Mouse (Mus musculus): ENCODE measurements at regions not wholly inside any gene's neighbourhood (a gene's known extent, or its start where the extent isn't known, plus 50 kb on each side); places are given as distances from the start of the nearest gene placed in this dataset.

GRCm38 (mm10) chr7:133400691-133401090 is 201.3 kb downstream of the Tex36 start:
- intact Hi-C loops (cut with DNase I) = no loop called here
- DNase-seq (ENCODE audit: low spot score in 2 of 2) = no peak

- no peak for DNase-seq (ENCODE audit: low spot score in 2 of 2)
- intact Hi-C loops (cut with DNase I) = no loop called here
Observed at GRCm38 (mm10) chr7:133388716-133389115, 213.2 kb downstream of the Tex36 start.

DNA sequence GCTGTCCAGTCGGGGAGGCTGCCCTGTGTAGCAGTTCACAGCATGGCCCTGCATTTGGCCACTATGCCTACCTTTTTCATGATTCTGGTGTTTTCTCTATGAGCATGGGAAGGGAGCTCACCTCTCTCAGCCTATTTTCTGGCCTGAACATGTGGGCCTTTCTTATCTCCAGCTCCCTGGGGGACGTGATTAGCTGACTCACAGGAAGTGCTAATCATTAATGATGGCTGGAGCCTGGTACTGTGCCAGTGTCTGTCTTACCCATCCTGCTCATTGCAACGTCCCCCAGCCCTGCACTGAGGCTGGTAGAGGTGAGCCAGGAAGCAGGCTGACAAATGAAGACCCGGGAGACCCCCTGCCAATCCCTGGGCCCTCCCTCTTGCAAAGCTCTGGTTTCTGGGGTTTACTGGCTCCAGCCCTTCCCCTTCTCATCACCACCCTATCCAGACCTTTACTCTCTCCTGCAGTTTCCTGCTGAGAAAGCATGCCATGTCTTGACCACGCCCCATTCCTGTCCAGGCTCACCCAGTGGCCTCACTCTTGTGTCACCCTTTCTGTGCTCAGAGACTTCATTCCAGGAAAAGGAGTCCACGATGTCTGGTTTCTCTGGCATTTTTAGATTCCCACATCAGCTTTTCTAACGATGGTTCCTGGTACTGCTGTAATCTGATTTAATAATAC is 219.8 kb downstream of the Tex36 start:
- no peak for DNase-seq (ENCODE audit: low spot score in 2 of 2)
- intact Hi-C loops (cut with DNase I) = no loop called here

- no peak for DNase-seq (ENCODE audit: low spot score in 2 of 2)
- intact Hi-C loops (cut with DNase I) = no loop called here
Observed at GRCm38 (mm10) chr7:133379373-133379772, 222.6 kb downstream of the Tex36 start.

GRCm38 (mm10) chr7:133378338-133378737 is 223.6 kb downstream of the Tex36 start:
- intact Hi-C loops (cut with DNase I) = no loop called here
- DNase-seq (ENCODE audit: low spot score in 2 of 2) = no peak

- intact Hi-C loops (cut with DNase I) = no loop called here
Observed at GRCm38 (mm10) chr7:133376833-133377484, 225.0 kb downstream of the Tex36 start.

GRCm38 (mm10) chr7:133372695-133373094 is 229.3 kb downstream of the Tex36 start:
- DNase-seq (ENCODE audit: low spot score in 2 of 2) = no peak
- intact Hi-C loops (cut with DNase I) = no loop called here

More at GRCm38 (mm10) chr7:133376833-133377484, 225.0 kb downstream of the Tex36 start:
- no peak for DNase-seq (ENCODE audit: low spot score in 2 of 2)

DNA sequence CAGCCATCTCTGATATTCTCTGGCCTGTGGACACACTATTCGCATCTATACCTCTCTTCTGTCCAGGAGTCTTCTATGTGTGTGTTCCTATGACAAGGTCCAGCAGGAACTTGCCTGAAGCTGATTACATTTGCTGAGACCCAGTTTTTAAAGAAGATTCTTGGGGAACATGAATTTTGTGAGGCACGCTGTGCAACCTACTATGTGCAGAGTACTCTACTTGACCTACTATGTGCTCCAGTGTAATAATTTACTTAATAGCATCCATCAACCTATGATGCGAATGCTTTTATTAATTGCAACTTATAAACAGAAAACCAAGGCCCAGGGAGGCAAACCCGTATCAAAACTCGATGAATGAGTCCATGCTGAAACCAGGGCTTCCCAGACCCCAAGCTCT is 231.4 kb downstream of the Tex36 start:
- no peak for DNase-seq (ENCODE audit: low spot score in 2 of 2)
- intact Hi-C loops (cut with DNase I) = no loop called here

- intact Hi-C loops (cut with DNase I) = no loop called here
- no peak for DNase-seq (ENCODE audit: low spot score in 2 of 2)
Observed at GRCm38 (mm10) chr7:133364601-133365000, 237.4 kb downstream of the Tex36 start.

DNA sequence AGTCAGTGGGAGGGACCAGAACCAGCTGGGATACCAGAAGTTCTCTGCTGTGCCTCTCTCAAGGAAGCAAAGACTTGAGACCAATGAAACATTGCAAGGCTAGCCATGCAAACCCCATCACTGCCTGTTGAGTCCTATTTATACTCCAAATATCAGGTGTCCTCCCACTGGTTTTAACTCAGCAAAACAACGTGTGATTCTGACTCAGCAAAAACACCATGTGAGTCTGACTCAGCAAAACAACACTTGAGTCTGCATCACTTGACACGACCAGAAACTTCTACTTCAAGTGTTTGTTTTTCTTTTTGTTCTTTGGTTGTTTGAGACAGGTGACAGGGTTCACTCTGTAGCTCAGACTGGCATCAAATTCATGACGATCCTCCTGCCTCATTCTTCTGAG is 204.6 kb upstream of the Ctbp2 start:
- no peak for DNase-seq (ENCODE audit: low spot score in 2 of 2)
- intact Hi-C loops (cut with DNase I) = no loop called here

DNA sequence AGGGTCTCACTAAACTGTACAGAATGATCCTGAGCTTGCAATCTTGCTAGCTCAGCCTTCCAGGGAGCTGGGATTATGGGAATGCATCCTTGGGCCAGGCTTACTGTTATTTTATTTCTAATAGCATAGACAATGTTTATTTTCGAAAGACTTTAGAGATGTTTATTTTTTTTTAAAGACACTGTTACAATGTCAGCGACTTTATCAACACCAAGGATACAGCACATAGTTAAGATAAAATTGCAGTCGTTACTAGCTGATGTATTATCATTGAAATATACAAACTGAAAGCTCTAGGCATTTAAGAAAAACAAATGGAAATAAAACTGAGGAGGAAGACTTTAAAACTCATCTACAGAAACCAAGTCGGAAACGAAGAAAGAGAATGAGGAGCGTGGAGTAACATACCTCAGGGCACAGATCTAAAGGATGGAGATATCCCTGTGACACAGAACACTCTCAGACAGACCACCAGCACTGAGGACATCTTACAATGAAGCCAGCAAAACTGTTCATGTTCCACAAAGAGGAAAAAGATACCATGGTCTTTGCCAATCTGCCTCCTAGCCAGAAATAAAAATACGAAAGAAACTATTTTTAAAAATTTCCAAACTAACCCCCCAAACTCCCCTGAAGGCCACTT is 201.5 kb upstream of the Ctbp2 start:
- DNase-seq (ENCODE audit: low spot score in 2 of 2) = no peak
- intact Hi-C loops (cut with DNase I) = no loop called here

- intact Hi-C loops (cut with DNase I) = no loop called here
- DNase-seq (ENCODE audit: low spot score in 2 of 2) = no peak
Observed at GRCm38 (mm10) chr7:133323955-133324354, 199.8 kb upstream of the Ctbp2 start.

DNA sequence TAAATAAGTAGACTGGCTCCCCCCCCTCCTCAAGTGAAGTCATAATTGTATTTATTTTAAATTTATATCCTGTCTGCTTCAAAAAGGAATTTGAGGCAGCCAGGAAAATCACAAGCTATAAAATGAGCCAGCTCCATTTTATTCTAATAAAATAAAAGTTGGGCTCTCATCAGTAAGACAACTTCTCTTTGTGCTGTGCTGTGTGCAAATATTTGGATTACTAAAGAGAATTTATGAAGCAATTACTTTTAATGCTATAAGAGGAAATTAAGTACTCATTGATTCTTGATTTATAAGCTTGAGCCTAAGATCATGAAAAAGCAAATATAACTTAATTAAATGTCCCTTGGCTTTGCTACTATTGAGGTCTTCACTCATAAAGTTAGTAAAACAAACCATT is 193.4 kb upstream of the Ctbp2 start:
- DNase-seq (ENCODE audit: low spot score in 2 of 2) = no peak
- intact Hi-C loops (cut with DNase I) = no loop called here

- DNase-seq (ENCODE audit: low spot score in 2 of 2) = no peak
- intact Hi-C loops (cut with DNase I) = no loop called here
Observed at GRCm38 (mm10) chr7:133316701-133317475, 192.7 kb upstream of the Ctbp2 start.

- DNase-seq (ENCODE audit: low spot score in 2 of 2) = no peak
- intact Hi-C loops (cut with DNase I) = no loop called here
Observed at GRCm38 (mm10) chr7:133315197-133316029, 191.3 kb upstream of the Ctbp2 start.

DNA sequence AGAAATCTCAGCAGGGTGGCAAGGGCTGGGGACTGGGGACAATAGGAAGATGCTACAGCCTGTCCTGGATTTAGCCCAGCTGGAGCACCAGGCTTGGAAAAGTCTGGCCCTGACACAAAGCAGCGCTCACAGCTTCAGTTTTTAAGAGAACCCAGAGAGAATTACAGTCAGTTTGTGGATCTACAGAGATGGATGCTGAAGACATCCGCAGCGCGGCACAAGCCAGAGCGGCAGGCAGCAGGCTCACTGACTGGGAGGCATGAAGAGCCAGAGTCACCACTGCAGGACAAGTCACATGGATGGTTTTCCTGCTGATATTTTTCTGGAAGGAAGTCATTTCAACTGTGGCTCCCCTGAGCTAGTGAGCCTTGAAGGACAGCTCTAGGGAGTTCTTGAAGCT is 189.0 kb upstream of the Ctbp2 start:
- no peak for DNase-seq (ENCODE audit: low spot score in 2 of 2)
- intact Hi-C loops (cut with DNase I) = no loop called here

GRCm38 (mm10) chr7:133311116-133311801 is 187.1 kb upstream of the Ctbp2 start:
- DNase-seq (ENCODE audit: low spot score in 2 of 2) = no peak
- intact Hi-C loops (cut with DNase I) = no loop called here

GRCm38 (mm10) chr7:133304461-133304860 is 180.3 kb upstream of the Ctbp2 start:
- no peak for DNase-seq (ENCODE audit: low spot score in 2 of 2)

GRCm38 (mm10) chr7:133290471-133290870 is 166.3 kb upstream of the Ctbp2 start:
- no peak for DNase-seq (ENCODE audit: low spot score in 2 of 2)
- intact Hi-C loops (cut with DNase I) = no loop called here

More at GRCm38 (mm10) chr7:133304461-133304860, 180.3 kb upstream of the Ctbp2 start:
- intact Hi-C loops (cut with DNase I) = no loop called here

All from left cerebral cortex, postnatal 25 days (tissue).